Mouse (Mus musculus): ENCODE data around the gene Gja3. TPM values are rescaled to one million over a fixed set of nuclear protein-coding genes. Genes with fewer than 3 reads are reported as not detected.

Gja3 gene
- total RNA-seq (2023), result not detected

GRCm38 (mm10) chr14:57057563-57058321 lies at the start of gene Gja3:
Gja3 (minus strand) TSS chr14:57058100.

DNA sequence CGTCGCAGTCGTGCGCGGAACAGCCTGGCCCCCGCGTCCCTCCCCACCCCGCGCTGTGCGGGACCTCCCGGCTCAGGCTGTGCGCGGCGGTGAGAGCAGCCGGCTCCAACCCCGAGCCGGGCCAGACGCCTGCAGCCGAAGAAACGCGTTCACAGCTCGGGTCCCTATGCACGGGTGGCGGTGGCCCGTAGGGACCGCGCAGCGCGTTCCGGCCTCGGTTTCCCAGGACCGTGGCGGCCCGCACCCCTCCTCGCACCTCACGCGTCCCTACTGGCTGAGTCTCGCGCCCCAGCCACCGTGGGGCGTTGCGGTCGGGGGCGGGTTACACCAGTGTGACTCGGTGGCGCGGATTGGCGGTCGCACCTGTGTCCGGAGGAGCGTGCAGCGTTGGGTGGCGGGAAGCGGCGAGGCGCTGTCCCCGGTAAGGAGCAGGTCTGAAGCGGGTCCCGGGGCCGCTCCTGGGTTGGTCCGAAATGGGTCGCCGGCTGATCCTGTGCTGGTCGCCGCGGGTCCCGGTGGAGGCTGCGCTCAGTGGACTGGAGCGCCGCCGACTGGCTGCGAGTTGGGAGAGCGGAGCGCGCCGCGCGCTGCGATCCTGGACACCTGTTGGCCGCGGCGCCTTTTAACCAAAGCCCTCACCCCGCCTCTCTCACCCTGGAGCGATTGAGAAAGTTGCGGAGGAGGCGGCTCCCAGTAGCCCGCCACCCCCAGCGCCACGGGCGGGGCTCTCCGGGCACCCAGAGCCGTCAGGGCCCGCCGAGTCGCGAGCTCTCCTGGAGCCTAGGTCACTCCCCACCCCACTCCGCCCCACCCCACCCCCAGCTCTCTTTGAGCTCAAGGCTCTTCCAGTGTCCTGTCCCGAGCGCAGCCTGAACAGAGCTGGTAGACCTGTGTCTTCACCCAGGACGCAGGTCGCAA lies 46.5 kb upstream of the Gja3 start, which contains the start of gene Gjb2:
Gjb2 (minus strand) TSS at position 597 of the 918 bp plus-strand sequence.

Other genes with a start within 250 kb of the Gja3 start
- 55.9 TPM for gene Zmym5, start 246.4 kb downstream of the Gja3 start, total RNA-seq (2023)
- 129 TPM for gene Zmym2, start 171.4 kb downstream of the Gja3 start, total RNA-seq (2023)
- 0.62 TPM for gene Gjb2, start 46.6 kb upstream of the Gja3 start, total RNA-seq (2023)
- not detected for gene Gm4491, start 57.8 kb upstream of the Gja3 start, total RNA-seq (2023)
- not detected for gene Gjb6, start 75.5 kb upstream of the Gja3 start, total RNA-seq (2023)

All from CD4-positive naive resting alpha-beta T cell, adult 57 days (primary cell).